Mouse (Mus musculus): ENCODE results near the gene Wdr76.
A peak's percentile ranks its signal among the peaks of the same experiment; 100 is the strongest.
"Not testable (repeated sequence)": the region's sequence is repeated elsewhere in the genome, so short reads cannot be mapped to it uniquely, and the experiment has no call there.

Gene Wdr76

GRCm38 (mm10) chr2:121518106-121518505 lies 11.6 kb downstream of the Wdr76 start:
- DNase-seq (ENCODE audit: extremely low spot score, low read depth, low spot score), result no peak

GRCm38 (mm10) chr2:121518711-121519110 lies 12.2 kb downstream of the Wdr76 start:
- DNase-seq (ENCODE audit: extremely low spot score, low read depth, low spot score), result not testable (repeated sequence)

GRCm38 (mm10) chr2:121522006-121522405 lies 15.5 kb downstream of the Wdr76 start:
- DNase-seq (ENCODE audit: extremely low spot score, low read depth, low spot score), result no peak

GRCm38 (mm10) chr2:121522830-121523229 lies 16.3 kb downstream of the Wdr76 start:
- not testable (repeated sequence) for DNase-seq (ENCODE audit: extremely low spot score, low read depth, low spot score)

- DNase-seq (ENCODE audit: extremely low spot score, low read depth, low spot score), result no peak
Observed at GRCm38 (mm10) chr2:121525056-121525455, 18.5 kb downstream of the Wdr76 start.

- no peak for DNase-seq (ENCODE audit: extremely low spot score, low read depth, low spot score)
Observed at GRCm38 (mm10) chr2:121544829-121545228, 38.3 kb downstream of the Wdr76 start.

- DNase-seq (ENCODE audit: extremely low spot score, low read depth, low spot score), result no peak
Observed at GRCm38 (mm10) chr2:121549630-121550029, 43.1 kb downstream of the Wdr76 start.

GRCm38 (mm10) chr2:121551271-121551670 lies 44.7 kb downstream of the Wdr76 start:
- DNase-seq (ENCODE audit: extremely low spot score, low read depth, low spot score), result no peak

GRCm38 (mm10) chr2:121563117-121563516 lies 56.6 kb downstream of the Wdr76 start:
- DNase-seq (ENCODE audit: extremely low spot score, low read depth, low spot score), result no peak

GRCm38 (mm10) chr2:121565911-121566310 lies 59.4 kb downstream of the Wdr76 start:
- DNase-seq (ENCODE audit: extremely low spot score, low read depth, low spot score), result no peak

- DNase-seq (ENCODE audit: extremely low spot score, low read depth, low spot score), result no peak
Observed at GRCm38 (mm10) chr2:121570049-121570448, 63.5 kb downstream of the Wdr76 start.

GRCm38 (mm10) chr2:121570999-121571655 lies 64.6 kb downstream of the Wdr76 start:
- no peak for DNase-seq (ENCODE audit: extremely low spot score, low read depth, low spot score)

- peak; percentile 54 for DNase-seq (ENCODE audit: extremely low spot score, low read depth, low spot score)
Observed at GRCm38 (mm10) chr2:121571780-121572179, 65.3 kb downstream of the Wdr76 start.

GRCm38 (mm10) chr2:121574066-121574630 lies 67.6 kb downstream of the Wdr76 start:
- DNase-seq (ENCODE audit: extremely low spot score, low read depth, low spot score), result no peak

GRCm38 (mm10) chr2:121575741-121576201 lies 69.2 kb downstream of the Wdr76 start:
- DNase-seq (ENCODE audit: extremely low spot score, low read depth, low spot score), result no peak

- DNase-seq (ENCODE audit: extremely low spot score, low read depth, low spot score), result no peak
Observed at GRCm38 (mm10) chr2:121582809-121583376, 76.4 kb downstream of the Wdr76 start.

- DNase-seq (ENCODE audit: extremely low spot score, low read depth, low spot score), result no peak
Observed at GRCm38 (mm10) chr2:121583468-121584116, 77.1 kb downstream of the Wdr76 start.

- DNase-seq (ENCODE audit: extremely low spot score, low read depth, low spot score), result no peak
Observed at GRCm38 (mm10) chr2:121584705-121585104, 78.2 kb downstream of the Wdr76 start.

- DNase-seq (ENCODE audit: extremely low spot score, low read depth, low spot score), result no peak
Observed at GRCm38 (mm10) chr2:121587523-121588308, 81.2 kb downstream of the Wdr76 start.

GRCm38 (mm10) chr2:121588309-121588694 lies 81.8 kb downstream of the Wdr76 start:
- no peak for DNase-seq (ENCODE audit: extremely low spot score, low read depth, low spot score)

- no peak for DNase-seq (ENCODE audit: extremely low spot score, low read depth, low spot score)
Observed at GRCm38 (mm10) chr2:121594131-121594530, 87.6 kb downstream of the Wdr76 start.
